Mouse (Mus musculus) kidney, postnatal 25 days (tissue): ENCODE results near the gene Alx1.

ENCODE experiments used
- DNase-seq, 2 experiments: peaks; one replicate each; pipeline ENCODE4 v3.0.0; 2021; ENCODE audit warnings: mixed read lengths in 2 of 2

Gene Alx1

GRCm38 (mm10) chr10:103029730-103030490 is at the start of gene Alx1:
TSS of gene Alx1 (minus strand) at chr10:103030215.
- DNase-seq, result peak; percentile 3 to 37

- DNase-seq, result no peak
Observed at GRCm38 (mm10) chr10:103049593-103049992, 19.6 kb upstream of the Alx1 start.

- no peak for DNase-seq
Observed at GRCm38 (mm10) chr10:103046623-103047022, 16.6 kb upstream of the Alx1 start.

GRCm38 (mm10) chr10:103045019-103045418 is 15.0 kb upstream of the Alx1 start:
- no peak for DNase-seq

GRCm38 (mm10) chr10:103035002-103035640 is 5.1 kb upstream of the Alx1 start:
- DNase-seq, result no peak

- DNase-seq, result no peak
Observed at GRCm38 (mm10) chr10:103030931-103031330, 916 bp upstream of the Alx1 start.

GRCm38 (mm10) chr10:103029132-103029729 is 784 bp downstream of the Alx1 start:
- peak in 1 of 2 experiments; percentile 30 for DNase-seq

GRCm38 (mm10) chr10:103028253-103029131 is 1.5 kb downstream of the Alx1 start:
- peak; percentile 44 to 67 for DNase-seq

- peak in 1 of 2 experiments; percentile 8 for DNase-seq
Observed at GRCm38 (mm10) chr10:103027931-103028252, 2.1 kb downstream of the Alx1 start.

- no peak for DNase-seq
Observed at GRCm38 (mm10) chr10:103027226-103027930, 2.6 kb downstream of the Alx1 start.

- no peak for DNase-seq
Observed at GRCm38 (mm10) chr10:103026636-103027225, 3.3 kb downstream of the Alx1 start.

- no peak for DNase-seq
Observed at GRCm38 (mm10) chr10:103002556-103002955, 27.5 kb downstream of the Alx1 start.

GRCm38 (mm10) chr10:103000902-103001301 is 29.1 kb downstream of the Alx1 start:
- no peak for DNase-seq

- no peak for DNase-seq
Observed at GRCm38 (mm10) chr10:102999584-102999983, 30.4 kb downstream of the Alx1 start.

GRCm38 (mm10) chr10:102975106-102975505 is 54.9 kb downstream of the Alx1 start:
- DNase-seq, result no peak

GRCm38 (mm10) chr10:102959602-102960001 is 70.4 kb downstream of the Alx1 start:
- DNase-seq, result no peak
